Mouse (Mus musculus): ENCODE data around the gene Unc13d. TPM values are rescaled to one million over a fixed set of nuclear protein-coding genes. Genes with fewer than 3 reads are reported as not detected.
A peak's percentile ranks its signal among the peaks of the same experiment; 100 is the strongest.
"Not testable (repeated sequence)": the region's sequence is repeated elsewhere in the genome, so short reads cannot be mapped to it uniquely, and the experiment has no call there.

Gene Unc13d
- polyA plus RNA-seq, 1 experiment: 1.3 TPM

GRCm38 (mm10) chr11:116020519-116020922 is 57.2 kb downstream of the Unc13d start:
- Histone ChIP-seq H3K27ac (ENCODE audit: insufficient read depth, low read length) (no peak overlapping the region), H3K4me3 (ENCODE audit: insufficient read depth, low read length) (no peak overlapping the region), H3K4me1 (ENCODE audit: control insufficient read depth, insufficient read depth, low read length) (no peaks in the 10 kb centered on the region)
- TF ChIP-seq CTCF (IDR thresholded peaks at IDR 0.05; ENCODE audit: extremely low read depth, insufficient read depth, low read length): 0 out of 2 replicates have a peak, but pooled peaks have one; percentile 17
- no peak for TF ChIP-seq POLR2A (IDR thresholded peaks at IDR 0.05; ENCODE audit: extremely low read depth, insufficient read depth, low read length)

DNA sequence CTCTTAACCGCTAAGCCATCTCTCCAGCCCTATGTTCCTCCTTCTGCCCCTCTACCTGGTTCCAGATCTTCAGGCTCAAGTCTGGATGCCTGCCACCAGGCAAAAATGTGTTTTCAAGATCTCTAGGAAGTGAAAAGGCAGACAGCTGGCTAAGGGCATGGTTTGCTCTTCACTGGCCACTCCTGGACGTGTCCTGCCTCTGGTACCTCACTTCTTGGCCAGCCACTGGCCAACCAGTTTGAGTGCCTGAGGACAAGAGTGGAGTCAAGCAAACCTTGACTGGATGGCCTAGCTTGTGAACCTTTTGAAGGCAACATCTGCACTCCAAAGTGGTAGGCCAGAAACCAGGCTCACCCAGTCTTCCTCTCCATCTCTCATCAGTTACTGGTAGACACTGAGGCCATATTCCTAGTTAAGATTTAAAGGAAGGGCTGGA is 57.8 kb downstream of the Unc13d start:
- H3K4me3 ChIP-seq (ENCODE audit: insufficient read depth, low read length): no peak overlapping the region
- TF ChIP-seq POLR2A (IDR thresholded peaks at IDR 0.05; ENCODE audit: extremely low read depth, insufficient read depth, low read length) (peak; percentile 41; the same call in 1 of the 2 replicates), CTCF (IDR thresholded peaks at IDR 0.05; ENCODE audit: extremely low read depth, insufficient read depth, low read length) (no peak)
- H3K4me1 ChIP-seq (ENCODE audit: control insufficient read depth, insufficient read depth, low read length): no peaks in the 10 kb centered on the region
- no peak overlapping the region for H3K27ac ChIP-seq (ENCODE audit: insufficient read depth, low read length)

- H3K27ac ChIP-seq (ENCODE audit: insufficient read depth, low read length): no peak overlapping the region
- no peak overlapping the region for H3K4me3 ChIP-seq (ENCODE audit: insufficient read depth, low read length)
- TF ChIP-seq POLR2A (IDR thresholded peaks at IDR 0.05; ENCODE audit: extremely low read depth, insufficient read depth, low read length): no peak
- no peaks in the 10 kb centered on the region for H3K4me1 ChIP-seq (ENCODE audit: control insufficient read depth, insufficient read depth, low read length)
These were observed 58.4 kb downstream of the Unc13d start for GRCm38 (mm10) chr11:116019360-116019791.

DNA sequence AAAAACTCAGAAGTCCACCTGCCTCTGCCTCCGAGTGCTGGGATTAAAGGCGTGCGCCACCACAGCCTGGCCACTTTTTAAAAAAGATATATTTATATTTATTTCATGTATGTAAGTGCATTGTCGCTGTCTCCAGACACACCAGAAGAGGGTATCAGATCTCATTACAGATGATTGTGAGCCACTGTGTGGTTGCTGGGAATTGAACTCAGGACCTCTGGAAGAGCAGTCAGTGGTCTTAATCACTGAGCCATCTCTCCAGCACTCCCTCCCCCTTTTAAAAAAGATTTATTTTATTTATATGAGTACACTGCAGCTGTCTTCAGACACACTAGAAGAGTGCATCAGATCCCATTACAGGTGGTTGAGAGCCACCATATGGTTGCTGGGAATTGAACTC is 58.9 kb downstream of the Unc13d start:
- not testable (repeated sequence) for H3K27ac ChIP-seq (ENCODE audit: insufficient read depth, low read length); H3K4me1 ChIP-seq (ENCODE audit: control insufficient read depth, insufficient read depth, low read length)

GRCm38 (mm10) chr11:116018106-116018505 is 59.7 kb downstream of the Unc13d start:
- Histone ChIP-seq H3K27ac (ENCODE audit: insufficient read depth, low read length) (no peak overlapping the region), H3K4me3 (ENCODE audit: insufficient read depth, low read length) (no peak overlapping the region), H3K4me1 (ENCODE audit: control insufficient read depth, insufficient read depth, low read length) (no peaks in the 10 kb centered on the region; the same call in 1 of the 2 replicates)
- TF ChIP-seq POLR2A (IDR thresholded peaks at IDR 0.05; ENCODE audit: extremely low read depth, insufficient read depth, low read length) (no peak), CTCF (IDR thresholded peaks at IDR 0.05; ENCODE audit: extremely low read depth, insufficient read depth, low read length) (peak; percentile 56)

More for the DNA sequence above, 58.9 kb downstream of the Unc13d start:
- not testable (repeated sequence) for H3K4me3 ChIP-seq (ENCODE audit: insufficient read depth, low read length)

- Histone ChIP-seq H3K4me3 (ENCODE audit: insufficient read depth, low read length) (no peak overlapping the region), H3K4me1 (ENCODE audit: control insufficient read depth, insufficient read depth, low read length) (no peaks in the 10 kb centered on the region; the same call in 1 of the 2 replicates), H3K27ac (ENCODE audit: insufficient read depth, low read length) (no peak overlapping the region)
- TF ChIP-seq CTCF (IDR thresholded peaks at IDR 0.05; ENCODE audit: extremely low read depth, insufficient read depth, low read length) (no peak), POLR2A (IDR thresholded peaks at IDR 0.05; ENCODE audit: extremely low read depth, insufficient read depth, low read length) (no peak)
These were observed 62.9 kb downstream of the Unc13d start for GRCm38 (mm10) chr11:116014821-116015220.

DNA sequence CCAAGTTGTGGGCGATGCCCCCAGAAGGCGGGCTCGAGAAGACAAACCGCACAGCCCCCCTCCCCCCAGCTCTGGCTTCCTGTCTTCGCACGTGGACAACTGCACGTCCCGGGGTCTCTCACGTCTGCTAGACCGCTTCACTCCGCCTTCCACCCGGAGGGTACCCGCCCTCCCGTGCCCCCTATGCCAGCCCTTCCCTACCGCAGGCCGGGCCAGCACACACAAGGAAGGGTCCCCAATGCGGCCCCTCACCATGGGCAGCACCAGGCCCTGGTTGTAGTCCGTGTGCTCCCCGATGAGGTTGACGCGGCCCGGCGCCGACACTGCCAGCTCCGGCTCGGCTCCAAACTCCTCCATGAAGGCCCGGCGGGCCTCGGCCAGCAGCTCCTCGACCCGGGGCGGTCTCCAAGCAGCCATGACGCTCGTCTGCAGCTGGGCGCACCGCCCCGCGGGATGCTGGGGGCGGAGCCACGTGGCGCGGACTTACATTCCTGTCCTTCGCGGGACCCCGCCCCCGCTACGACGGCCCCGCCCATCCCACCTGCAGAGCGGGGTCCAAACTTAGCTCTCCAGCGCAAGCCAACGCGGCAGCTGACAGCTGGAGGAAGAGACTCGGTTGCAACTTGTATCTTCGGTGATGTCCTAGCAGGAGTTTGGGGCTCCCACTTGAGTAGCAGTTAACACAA is 65.4 kb downstream of the Unc13d start, which contains the start of gene Galk1:
Gene Galk1, minus strand, starts transcription at position 458 of the 686 bp plus-strand sequence.
- 0 out of 2 replicates have a peak, but pooled peaks have one; percentile 26 for TF ChIP-seq POLR2A (IDR thresholded peaks at IDR 0.05; ENCODE audit: extremely low read depth, insufficient read depth, low read length)
- no peak for TF ChIP-seq CTCF (IDR thresholded peaks at IDR 0.05; ENCODE audit: extremely low read depth, insufficient read depth, low read length)
- H3K4me1 ChIP-seq (ENCODE audit: control insufficient read depth, insufficient read depth, low read length): no peaks in the 10 kb centered on the region; the same call in 1 of the 2 replicates
- H3K4me3 ChIP-seq (ENCODE audit: insufficient read depth, low read length): peak within 1 kb of the TSS; percentile 58
- no peak within 1 kb of the TSS for H3K27ac ChIP-seq (ENCODE audit: insufficient read depth, low read length)

Other genes with a start within 250 kb of the Unc13d start
- 1.1 TPM in 2 replicates for gene Myo15b, start 219.6 kb downstream of the Unc13d start, polyA plus RNA-seq (2012; rRNA removed)
- gene Smim5, start 178.0 kb downstream of the Unc13d start, polyA plus RNA-seq (2012; rRNA removed): 0.57 and 0.58 TPM in 2 replicates
- gene Smim6, start 165.9 kb downstream of the Unc13d start, polyA plus RNA-seq (2012; rRNA removed): not detected in 2 replicates
- gene Sap30bp, start 144.7 kb downstream of the Unc13d start, polyA plus RNA-seq (2012; rRNA removed): 51.2 and 57.0 TPM in 2 replicates
- 31.7 and 36.4 TPM in 2 replicates for gene Recql5, start 144.5 kb downstream of the Unc13d start, polyA plus RNA-seq (2012; rRNA removed)
- gene Itgb4, start 103.3 kb downstream of the Unc13d start, polyA plus RNA-seq (2012; rRNA removed): 8.0 and 8.2 TPM in 2 replicates
- gene Galk1, start 65.2 kb downstream of the Unc13d start, polyA plus RNA-seq (2012; rRNA removed): 19.2 and 20.4 TPM in 2 replicates
- gene H3f3b, start 50.0 kb downstream of the Unc13d start, polyA plus RNA-seq (2012; rRNA removed): 217 and 235 TPM in 2 replicates
- gene Unk, start 47.6 kb downstream of the Unc13d start, polyA plus RNA-seq (2012; rRNA removed): 31.1 and 33.4 TPM in 2 replicates
- gene Wbp2, start 9.0 kb upstream of the Unc13d start, polyA plus RNA-seq (2012; rRNA removed): 438 and 447 TPM in 2 replicates
- 5.5 and 6.2 TPM in 2 replicates for gene Trim47, start 49.2 kb upstream of the Unc13d start, polyA plus RNA-seq (2012; rRNA removed)
- 5.3 and 5.7 TPM in 2 replicates for gene Trim65, start 53.2 kb upstream of the Unc13d start, polyA plus RNA-seq (2012; rRNA removed)
- gene Mrpl38, start 60.9 kb upstream of the Unc13d start, polyA plus RNA-seq (2012; rRNA removed): 34.6 and 34.7 TPM in 2 replicates
- gene Fbf1, start 90.2 kb upstream of the Unc13d start, polyA plus RNA-seq (2012; rRNA removed): 103 and 109 TPM in 2 replicates
- gene Ten1, start 120.9 kb upstream of the Unc13d start, polyA plus RNA-seq (2012; rRNA removed): 55.5 and 56.1 TPM in 2 replicates
- gene Acox1, start 121.1 kb upstream of the Unc13d start, polyA plus RNA-seq (2012; rRNA removed): 128 and 136 TPM in 2 replicates
- 0.91 and 1.0 TPM in 2 replicates for gene Evpl, start 160.1 kb upstream of the Unc13d start, polyA plus RNA-seq (2012; rRNA removed)
- gene Srp68, start 196.3 kb upstream of the Unc13d start, polyA plus RNA-seq (2012; rRNA removed): 63.4 TPM in 2 replicates
- not detected in 2 replicates for gene Galr2, start 203.0 kb upstream of the Unc13d start, polyA plus RNA-seq (2012; rRNA removed)
- 91.3 and 95.8 TPM in 2 replicates for gene Exoc7, start 229.3 kb upstream of the Unc13d start, polyA plus RNA-seq (2012; rRNA removed)

Measured in cortical plate, adult 2 months (tissue).